Comparison of ENCODE assay signal across 12 mouse cellular contexts in the genomic region with DNA sequence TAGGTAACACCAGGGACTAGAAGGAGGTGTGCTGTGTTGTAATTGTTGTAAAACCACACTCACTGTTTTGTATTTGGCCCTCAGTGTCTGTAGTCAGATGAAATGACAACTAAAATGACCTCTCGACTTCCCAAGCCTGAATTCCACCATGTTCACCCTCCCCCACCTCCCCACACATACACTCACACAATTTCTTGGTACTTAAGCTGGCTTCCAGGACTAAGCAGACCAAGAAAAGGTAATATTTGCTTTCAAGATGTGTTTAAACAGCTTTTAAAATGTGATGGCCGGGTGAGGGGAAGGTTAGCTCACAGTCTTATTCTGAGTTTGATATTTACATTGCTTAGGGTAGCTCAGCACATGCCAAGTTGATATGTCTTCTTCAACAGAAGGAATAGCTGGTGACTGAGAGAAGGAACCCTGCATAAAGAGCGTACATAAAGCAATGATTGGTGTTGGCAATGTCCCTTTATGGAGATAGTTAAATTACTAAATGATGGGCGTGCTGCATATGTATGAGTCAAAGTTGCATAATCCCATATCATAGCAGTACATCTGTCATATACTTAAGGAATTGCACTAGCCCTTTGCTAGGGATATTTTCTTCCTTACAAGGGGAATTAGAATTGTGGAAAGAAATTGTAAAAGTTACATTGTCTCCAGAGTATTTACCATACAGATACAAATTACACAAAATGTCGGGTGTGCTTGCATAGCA.
"Had no signal": no experiment of that assay in that cellular context is flagged by ENCODE, and none has a peak within 500 bp of the region (broad histone marks: within the 10 kb centered on the region; RNA-seq: fewer than 3 reads in every experiment).

No protein-coding gene starts in this region.

- DNase-seq: kidney, adult 8-10 months; kidney, postnatal 36 days; liver; liver, embryonic 13.5 days; liver, postnatal 0 days; right cerebral cortex, postnatal 14 days; thymus, adult 18-20 months; thymus, postnatal 14 days had no signal

- H3K9ac ChIP-seq: limb, embryonic 12.5 days; liver, embryonic 13.5 days; liver, postnatal 0 days; midbrain, embryonic 13.5 days had no signal

- H3K4me1 ChIP-seq: liver, embryonic 13.5 days had no signal

- H3K27ac ChIP-seq: kidney, postnatal 0 days; layer of hippocampus, adult 2 months; limb, embryonic 12.5 days; liver, embryonic 13.5 days; midbrain, embryonic 13.5 days had no signal

- H3K9me3 ChIP-seq: limb, embryonic 12.5 days; liver, embryonic 13.5 days; midbrain, embryonic 13.5 days had no signal

- H3K27me3 ChIP-seq: limb, embryonic 12.5 days; liver, embryonic 13.5 days; midbrain, embryonic 13.5 days had no signal

- H3K4me2 ChIP-seq: limb, embryonic 12.5 days; liver, embryonic 13.5 days; midbrain, embryonic 13.5 days had no signal

- H3K4me3 ChIP-seq: layer of hippocampus, adult 2 months; limb, embryonic 12.5 days; liver, embryonic 13.5 days; midbrain, embryonic 13.5 days had no signal

- ATAC-seq: liver, postnatal 0 days; midbrain, embryonic 13.5 days had no signal
